Mouse (Mus musculus): ENCODE measurements around the gene Pecr.

GRCm38 (mm10) chr1:72220008-72220407, 64.1 kb downstream of the Pecr start:
- TF ChIP-seq CTCF (IDR thresholded peaks at IDR 0.05; ENCODE audit: low read depth) (peak; percentile 68), EP300 (IDR thresholded peaks at IDR 0.05; ENCODE audit: low read depth) (no peak)
